Comparison of ENCODE assay signal across 25 mouse cellular contexts in genomic region chr6:37016046-37016445, GRCm38 (mm10).
DNase-seq lines count a peak whose midpoint lies in the region; ATAC-seq and TF ChIP-seq lines count a peak whose summit lies in the region.
"Had no signal": no experiment of that assay in that cellular context is flagged by ENCODE, and none has a peak within 500 bp of the region (broad histone marks: within the 10 kb centered on the region; RNA-seq: fewer than 3 reads in every experiment).

No protein-coding gene starts in this region.

- no peak for TF ChIP-seq CTCF in left cerebral cortex, adult 2 months (IDR thresholded peaks at IDR 0.05)

- DNase-seq in embryonic facial prominence, embryonic 11.5 days (ENCODE audit: low spot score), result no peak
- no peak for DNase-seq in embryonic facial prominence, embryonic 10.5 days (ENCODE audit: low spot score)
- DNase-seq in hindbrain, embryonic 11.5 days (ENCODE audit: low spot score), result no peak
- peak; percentile 47 for DNase-seq in brain, adult 2 months (ENCODE audit: low read depth, low spot score)
- no peak for DNase-seq in adrenal gland, adult 8-10 months
- no peak for DNase-seq in left cerebral cortex, adult 2 months (ENCODE audit: extremely low spot score in 1 of 2, low spot score in 2 of 2)
- DNase-seq: adrenal gland, postnatal 10 days; cerebellum, adult 11-12 months; cerebellum, postnatal 25 days; kidney, adult 2 months; kidney, postnatal 14 days; left cerebral cortex, postnatal 4 days; liver; right cerebral cortex, postnatal 25 days; thymus, adult 2 months had no signal

- H3K27me3 ChIP-seq in embryonic facial prominence, embryonic 11.5 days (ENCODE audit: control insufficient read depth, insufficient read depth, low read length), result no peaks in the 10 kb centered on the region
- H3K27me3 ChIP-seq in embryonic facial prominence, embryonic 10.5 days (replicated peaks; ENCODE audit: low read depth, poor library complexity, severe bottlenecking), result no peaks in the 10 kb centered on the region
- no peaks in the 10 kb centered on the region for H3K27me3 ChIP-seq in hindbrain, embryonic 12.5 days
- no peaks in the 10 kb centered on the region for H3K27me3 ChIP-seq in hindbrain, embryonic 11.5 days (ENCODE audit: control insufficient read depth, insufficient read depth, low read length)
- no peaks in the 10 kb centered on the region for H3K27me3 ChIP-seq in midbrain, embryonic 13.5 days
- H3K27me3 ChIP-seq: forebrain, embryonic 15.5 days; heart, embryonic 12.5 days; neural tube, embryonic 12.5 days had no signal

- H3K36me3 ChIP-seq in embryonic facial prominence, embryonic 11.5 days (replicated peaks; ENCODE audit: control insufficient read depth, insufficient read depth, low read depth, low read length), result no peaks in the 10 kb centered on the region
- H3K36me3 ChIP-seq in embryonic facial prominence, embryonic 10.5 days (replicated peaks), result no peaks in the 10 kb centered on the region
- H3K36me3 ChIP-seq in hindbrain, embryonic 12.5 days, result no peaks in the 10 kb centered on the region
- H3K36me3 ChIP-seq in hindbrain, embryonic 11.5 days (ENCODE audit: control insufficient read depth, insufficient read depth, low read length), result no peaks in the 10 kb centered on the region
- no peaks in the 10 kb centered on the region for H3K36me3 ChIP-seq in midbrain, embryonic 13.5 days
- H3K36me3 ChIP-seq: heart, embryonic 12.5 days; neural tube, embryonic 12.5 days had no signal

- no peaks in the 10 kb centered on the region for H3K9me3 ChIP-seq in embryonic facial prominence, embryonic 11.5 days (replicated peaks; ENCODE audit: control insufficient read depth, low read length)
- no peaks in the 10 kb centered on the region for H3K9me3 ChIP-seq in embryonic facial prominence, embryonic 10.5 days
- H3K9me3 ChIP-seq in hindbrain, embryonic 12.5 days (replicated peaks), result no peaks in the 10 kb centered on the region
- no peaks in the 10 kb centered on the region for H3K9me3 ChIP-seq in hindbrain, embryonic 11.5 days (ENCODE audit: control insufficient read depth, low read length)
- H3K9me3 ChIP-seq in midbrain, embryonic 13.5 days, result no peaks in the 10 kb centered on the region
- H3K9me3 ChIP-seq: forebrain, embryonic 15.5 days; heart, embryonic 12.5 days; neural tube, embryonic 12.5 days had no signal

- no peak overlapping the region for H3K9ac ChIP-seq in embryonic facial prominence, embryonic 11.5 days (replicated peaks; ENCODE audit: low read length)
- H3K9ac ChIP-seq in hindbrain, embryonic 12.5 days, result no peak overlapping the region
- no peak overlapping the region for H3K9ac ChIP-seq in hindbrain, embryonic 11.5 days (ENCODE audit: low read depth, low read length)
- H3K9ac ChIP-seq in midbrain, embryonic 13.5 days (replicated peaks), result no peak overlapping the region
- H3K9ac ChIP-seq: forebrain, embryonic 15.5 days; heart, embryonic 12.5 days; neural tube, embryonic 12.5 days had no signal

- intact Hi-C loops in left cerebral cortex, adult 2 months (cut with DNase I), result no loop called here

- H3K4me2 ChIP-seq in embryonic facial prominence, embryonic 11.5 days (ENCODE audit: low read depth, low read length), result no peak overlapping the region
- no peak overlapping the region for H3K4me2 ChIP-seq in hindbrain, embryonic 12.5 days (replicated peaks)
- no peak overlapping the region for H3K4me2 ChIP-seq in hindbrain, embryonic 11.5 days (replicated peaks; ENCODE audit: low read depth, low read length)
- no peak overlapping the region for H3K4me2 ChIP-seq in midbrain, embryonic 13.5 days (replicated peaks)
- H3K4me2 ChIP-seq: forebrain, embryonic 15.5 days; heart, embryonic 12.5 days; neural tube, embryonic 12.5 days had no signal

- no peaks in the 10 kb centered on the region for H3K4me1 ChIP-seq in embryonic facial prominence, embryonic 11.5 days (ENCODE audit: control insufficient read depth, insufficient read depth, low read length)
- H3K4me1 ChIP-seq in embryonic facial prominence, embryonic 10.5 days, result peaks cover 12% of the 10 kb centered on the region
- H3K4me1 ChIP-seq in hindbrain, embryonic 12.5 days, result peaks cover 7% of the 10 kb centered on the region
- H3K4me1 ChIP-seq in hindbrain, embryonic 11.5 days (replicated peaks; ENCODE audit: control insufficient read depth, insufficient read depth, low read length), result no peaks in the 10 kb centered on the region
- H3K4me1 ChIP-seq in midbrain, embryonic 13.5 days (replicated peaks), result peaks cover 7% of the 10 kb centered on the region
- H3K4me1 ChIP-seq: forebrain, embryonic 15.5 days; heart, embryonic 12.5 days had no signal

- no peak overlapping the region for H3K4me3 ChIP-seq in embryonic facial prominence, embryonic 11.5 days (ENCODE audit: low read depth, low read length)
- no peak overlapping the region for H3K4me3 ChIP-seq in embryonic facial prominence, embryonic 10.5 days
- no peak overlapping the region for H3K4me3 ChIP-seq in hindbrain, embryonic 12.5 days
- no peak overlapping the region for H3K4me3 ChIP-seq in hindbrain, embryonic 11.5 days (ENCODE audit: low read depth, low read length)
- no peak overlapping the region for H3K4me3 ChIP-seq in midbrain, embryonic 13.5 days (replicated peaks)
- H3K4me3 ChIP-seq in left cerebral cortex, adult 2 months, result no peak overlapping the region
- H3K4me3 ChIP-seq: erythroblast, embryonic 14.5 days; forebrain, embryonic 15.5 days; heart, embryonic 12.5 days; layer of hippocampus, adult 2 months; neural tube, embryonic 12.5 days had no signal

- ATAC-seq in embryonic facial prominence, embryonic 11.5 days (replicated peaks; ENCODE audit: insufficient number of reproducible peaks, low FRiP score, low TSS enrichment, low read depth), result peak; percentile 67; the same call in 1 of the 2 replicates
- peak; percentile 66; the same call in 1 of the 2 replicates for ATAC-seq in hindbrain, embryonic 12.5 days (ENCODE audit: low FRiP score)
- no peak for ATAC-seq in hindbrain, embryonic 11.5 days (ENCODE audit: low FRiP score)
- ATAC-seq in midbrain, embryonic 13.5 days, result 0 out of 2 replicates have a peak, but pooled peaks have one; percentile 45
- ATAC-seq: CD4-positive, CD25-positive, alpha-beta regulatory T cell, adult 4 months; forebrain, embryonic 15.5 days; lung, postnatal 0 days; Patski had no signal

- no peak overlapping the region for H3K27ac ChIP-seq in embryonic facial prominence, embryonic 11.5 days (replicated peaks; ENCODE audit: low read depth, low read length)
- H3K27ac ChIP-seq in embryonic facial prominence, embryonic 10.5 days (replicated peaks), result no peak overlapping the region
- H3K27ac ChIP-seq in hindbrain, embryonic 12.5 days, result peak overlapping the region; percentile 60
- H3K27ac ChIP-seq in hindbrain, embryonic 11.5 days (ENCODE audit: low read depth, low read length), result no peak overlapping the region
- no peak overlapping the region for H3K27ac ChIP-seq in midbrain, embryonic 13.5 days
- H3K27ac ChIP-seq in left cerebral cortex, adult 2 months, result no peak overlapping the region
- H3K27ac ChIP-seq: forebrain, embryonic 15.5 days; neural tube, embryonic 12.5 days had no signal
